Mouse (Mus musculus) megakaryocyte progenitor cell, adult 5-6 weeks (primary cell): Measurements from ENCODE around the gene Golga5. TPM values are rescaled to one million over a fixed set of nuclear protein-coding genes. Genes with fewer than 3 reads are reported as not detected.

Experiments
- ATAC-seq: replicated peaks from 2 replicates; pipeline ENCODE4 v1.8.0; 2016; ENCODE audit warnings: mild to moderate bottlenecking, moderate TSS enrichment, inconsistent platforms; ENCODE audit not compliant: poor library complexity
- total RNA-seq, 2 experiments: library from RNA; stranded (forward) in 1 of 2; stranded (reverse) in 1 of 2; fragments of 157-497, 149-512 nt in 1 of 2; fragments of 200-1000 nt in 1 of 2; gene quantifications; 2 replicates each; pipeline versions ENCODE4 v1.2.3 to v1.2.4; 2015 to 2017

Golga5 gene
- total RNA-seq, 2 experiments from 2014 or later: 28.8 to 69.0 TPM

GRCm38 (mm10) chr12:102505131-102505713 lies 36.3 kb downstream of the Golga5 start:
- ATAC-seq: no peak

GRCm38 (mm10) chr12:102505949-102506348 lies 37.0 kb downstream of the Golga5 start:
- ATAC-seq: peak; percentile 62

GRCm38 (mm10) chr12:102511363-102511762 lies 42.4 kb downstream of the Golga5 start:
- no peak for ATAC-seq

GRCm38 (mm10) chr12:102514151-102514550 lies 45.2 kb downstream of the Golga5 start:
- no peak for ATAC-seq

GRCm38 (mm10) chr12:102514751-102515150 lies 45.8 kb downstream of the Golga5 start:
- no peak for ATAC-seq

GRCm38 (mm10) chr12:102516151-102516550 lies 47.2 kb downstream of the Golga5 start:
- no peak for ATAC-seq

- ATAC-seq: peak; percentile 89
These were observed 48.7 kb downstream of the Golga5 start for GRCm38 (mm10) chr12:102517647-102518046.

GRCm38 (mm10) chr12:102519929-102520720 lies 51.2 kb downstream of the Golga5 start:
- no peak for ATAC-seq

GRCm38 (mm10) chr12:102521777-102522319 lies 52.9 kb downstream of the Golga5 start:
- ATAC-seq: no peak

GRCm38 (mm10) chr12:102524216-102524615 lies 55.3 kb downstream of the Golga5 start:
- ATAC-seq: peak; percentile 57

- ATAC-seq: peak; percentile 70
These were observed 55.8 kb downstream of the Golga5 start for GRCm38 (mm10) chr12:102524760-102525159.

- ATAC-seq: no peak
These were observed 59.1 kb downstream of the Golga5 start for GRCm38 (mm10) chr12:102527989-102528388.

- no peak for ATAC-seq
These were observed 66.9 kb downstream of the Golga5 start for GRCm38 (mm10) chr12:102535796-102536195.

GRCm38 (mm10) chr12:102540278-102540677 lies 71.3 kb downstream of the Golga5 start:
- ATAC-seq: no peak

GRCm38 (mm10) chr12:102541168-102541567 lies 72.2 kb downstream of the Golga5 start:
- no peak for ATAC-seq

- no peak for ATAC-seq
These were observed 76.2 kb downstream of the Golga5 start for GRCm38 (mm10) chr12:102545122-102545521.

Other genes with a start within 250 kb of the Golga5 start
- 119 and 135 TPM in 2 replicates for gene Rin3, start 186.1 kb upstream of the Golga5 start, total RNA-seq (2015)
- gene Rin3, start 186.1 kb upstream of the Golga5 start, total RNA-seq (2017): 68.0 and 70.5 TPM in 2 replicates
- 2.1 and 2.9 TPM in 2 replicates for gene Lgmn, start 29.3 kb upstream of the Golga5 start, total RNA-seq (2015)
- 0.71 and 2.2 TPM in 2 replicates for gene Lgmn, start 29.3 kb upstream of the Golga5 start, total RNA-seq (2017)
- gene Chga, start 85.8 kb downstream of the Golga5 start, total RNA-seq (2015): not detected in 2 replicates
- not detected in 2 replicates for gene Chga, start 85.8 kb downstream of the Golga5 start, total RNA-seq (2017)
- 8.6 and 10.5 TPM in 2 replicates for gene Itpk1, start 235.8 kb downstream of the Golga5 start, total RNA-seq (2015)
- 15.1 and 15.3 TPM in 2 replicates for gene Itpk1, start 235.8 kb downstream of the Golga5 start, total RNA-seq (2017)